Mouse (Mus musculus) liver, embryonic 14.5 days (tissue): Measurements from ENCODE around the gene Spata31d1b. TPM values are rescaled to one million over a fixed set of nuclear protein-coding genes. Genes with fewer than 3 reads are reported as not detected.
A peak's percentile ranks its signal among the peaks of the same experiment; 100 is the strongest.
"Not testable (repeated sequence)": the region's sequence is repeated elsewhere in the genome, so short reads cannot be mapped to it uniquely, and the experiment has no call there.

ENCODE experiments used
- ATAC-seq: fragments of 200-750 bp; cut with Nextera tagmentation; 2 replicates; pipeline ENCODE4 v1.8.0; 2017; ENCODE audit warnings: moderate number of reproducible peaks, mild to moderate bottlenecking, moderate library complexity; ENCODE audit not compliant: insufficient read depth
- DNase-seq, 3 experiments: peaks; one replicate each; pipeline ENCODE4 v3.0.0-alpha.2; 2012 to 2013; ENCODE audit warnings: low read depth in 3 of 3, low spot score in 3 of 3
- H3K27ac ChIP-seq: fragments of 300-500 bp; sonication (generic); 2 replicates; pipeline ENCODE4 v1.5.1; 2014; ENCODE audit warnings: moderate library complexity, mild to moderate bottlenecking, control low read depth, inconsistent platforms
- H3K27me3 ChIP-seq: fragments of 300-500 bp; sonication (generic); 2 replicates; pipeline ENCODE4 v1.6.1; 2014; ENCODE audit warnings: mild to moderate bottlenecking, low read length, moderate library complexity; ENCODE audit not compliant: control insufficient read depth, insufficient read depth
- H3K36me3 ChIP-seq: fragments of 300-500 bp; sonication (generic); replicated peaks from 2 replicates; pipeline ENCODE4 v1.6.1; 2014; ENCODE audit warnings: low read depth; ENCODE audit not compliant: control insufficient read depth, insufficient read depth
- H3K4me1 ChIP-seq, 2 experiments: fragments of 200-500 bp in 1 of 2; fragments of 300-500 bp in 1 of 2; sonication (generic) in 1 of 2; replicated peaks; 2 replicates each; pipeline ENCODE4 v1.6.1; 2012 to 2014; ENCODE audit warnings: antibody characterized with exemption in 1 of 2, inconsistent platforms in 1 of 2, low read length in 1 of 2; ENCODE audit not compliant: control insufficient read depth in 2 of 2, insufficient read depth in 2 of 2
- H3K4me2 ChIP-seq: fragments of 300-500 bp; sonication (generic); 2 replicates; pipeline ENCODE4 v1.6.1; 2014; ENCODE audit warnings: low read depth, mild to moderate bottlenecking, control low read depth, moderate library complexity
- H3K4me3 ChIP-seq, 2 experiments: fragments of 200-500 bp in 1 of 2; fragments of 300-500 bp in 1 of 2; sonication (generic) in 1 of 2; 2 replicates each; pipeline ENCODE4 v1.5.1; 2012 to 2014; ENCODE audit warnings: low read depth in 2 of 2, low read length in 2 of 2, mild to moderate bottlenecking in 2 of 2, control low read depth in 1 of 2, inconsistent platforms in 1 of 2, moderate library complexity in 1 of 2; ENCODE audit not compliant: insufficient read depth in 1 of 2
- H3K9ac ChIP-seq: fragments of 300-500 bp; sonication (generic); replicated peaks from 2 replicates; pipeline ENCODE4 v1.6.1; 2014; ENCODE audit warnings: mild to moderate bottlenecking, control low read depth, moderate library complexity
- H3K9me3 ChIP-seq: fragments of 300-500 bp; sonication (generic); 2 replicates; pipeline ENCODE4 v1.6.1; 2016; ENCODE audit warnings: low read length, mixed read lengths; ENCODE audit not compliant: control insufficient read depth
- CTCF ChIP-seq: IDR thresholded peaks from 2 replicates; pipeline ENCODE4 v1.5.1; 2016; ENCODE audit warnings: antibody characterized with exemption, low read depth, control low read depth
- EP300 ChIP-seq: IDR thresholded peaks from 2 replicates; pipeline ENCODE4 v1.6.1; 2016; ENCODE audit warnings: antibody characterized with exemption, low read depth
- WGBS: fragments of 180-500 bp; shearing (Covaris S2); extraction: QIAGEN DNeasy Blood & Tissue Kit; methylation state at CpG from one replicate; pipeline ENCODE4 v1.1.7; 2014; ENCODE audit not compliant: insufficient replicate concordance; 5-methylcytosine and 5-hydroxymethylcytosine counted together
- polyA plus RNA-seq, 2 experiments: library from polyadenylated mRNA; depleted of rRNA in 1 of 2; stranded (reverse) in 1 of 2; unstranded in 1 of 2; fragments of >200 nt; fragmentation: Nextera tagmentation in 1 of 2; extraction: Ambion mirVana in 1 of 2; gene quantifications; 2 replicates each; pipeline versions ENCODE4 v1.2.1 to v1.2.3; 2012 to 2014

The Spata31d1b gene
- polyA plus RNA-seq, 2 experiments: not detected

GRCm38 (mm10) chr13:59719475-59719874 lies 7.4 kb downstream of the Spata31d1b start:
- ATAC-seq: peak; percentile 64; the same call in 1 of the 2 replicates
- peaks cover 9 to 31% of the 10 kb centered on the region in 2 experiments; a peak in 3 of 4 replicates for H3K4me1 ChIP-seq
- peak; percentile 13; the same call in 1 of the 2 replicates for TF ChIP-seq EP300
- no peak for TF ChIP-seq CTCF

GRCm38 (mm10) chr13:59722089-59722488 lies 10.0 kb downstream of the Spata31d1b start:
- H3K4me1 ChIP-seq: peaks cover 9 to 18% of the 10 kb centered on the region in 2 experiments; a peak in 3 of 4 replicates
- 31% methylated on average over 1 of the region's 1 CpGs for WGBS
- H3K36me3 ChIP-seq, H3K27me3 ChIP-seq, H3K9ac ChIP-seq, H3K9me3 ChIP-seq, H3K4me3 ChIP-seq, H3K4me2 ChIP-seq, H3K27ac ChIP-seq, DNase-seq: not testable (repeated sequence)
- ATAC-seq: peak; percentile 52; the same call in 1 of the 2 replicates
- TF ChIP-seq EP300: peak; percentile 57

More at GRCm38 (mm10) chr13:59719475-59719874, 7.4 kb downstream of the Spata31d1b start:
- Histone ChIP-seq H3K4me3 (no peak overlapping the region), H3K27ac (no peak overlapping the region), H3K4me2 (no peak overlapping the region; the same call in 1 of the 2 replicates), H3K9ac (no peak overlapping the region), H3K36me3 (no peaks in the 10 kb centered on the region), H3K27me3 (no peaks in the 10 kb centered on the region), H3K9me3 (no peaks in the 10 kb centered on the region)
- WGBS: 64% methylated on average over 1 of the region's 1 CpGs
- no peak for DNase-seq

GRCm38 (mm10) chr13:59726139-59726867 lies 14.2 kb downstream of the Spata31d1b start:
- Histone ChIP-seq H3K27ac (no peak overlapping the region), H3K27me3 (peaks cover 5% of the 10 kb centered on the region; the same call in 1 of the 2 replicates), H3K9ac (no peak overlapping the region), H3K9me3 (no peaks in the 10 kb centered on the region), H3K4me2 (no peak overlapping the region), H3K4me3 (no peak overlapping the region), H3K4me1 (peaks cover 11 to 17% of the 10 kb centered on the region in 2 experiments; a peak in 3 of 4 replicates), H3K36me3 (no peaks in the 10 kb centered on the region)
- DNase-seq (no peak), ATAC-seq (no peak)
- TF ChIP-seq EP300: no peak
- no peak for TF ChIP-seq CTCF
- WGBS: 27% methylated on average over 29 of the region's 29 CpGs

GRCm38 (mm10) chr13:59728378-59729093 lies 16.5 kb downstream of the Spata31d1b start:
- no peaks in the 10 kb centered on the region for H3K36me3 ChIP-seq
- H3K4me3 ChIP-seq: no peak overlapping the region
- H3K9ac ChIP-seq: peak overlapping the region; percentile 20; the same call in 1 of the 2 replicates
- 16% methylated on average over 7 of the region's 7 CpGs for WGBS
- H3K4me1 ChIP-seq: peaks cover 12 to 20% of the 10 kb centered on the region in 2 experiments
- H3K4me2 ChIP-seq: no peak overlapping the region
- ATAC-seq (peak; percentile 85), DNase-seq (peak; percentile 66 to 75 (median 67))
- no peak overlapping the region; the same call in 1 of the 2 replicates for H3K27ac ChIP-seq
- no peaks in the 10 kb centered on the region for H3K9me3 ChIP-seq
- peaks cover 5% of the 10 kb centered on the region; the same call in 1 of the 2 replicates for H3K27me3 ChIP-seq
- no peak for TF ChIP-seq EP300
- TF ChIP-seq CTCF: peak; percentile 99

GRCm38 (mm10) chr13:59731652-59732051 lies 19.6 kb downstream of the Spata31d1b start, which contains the start of gene Spata31d1d:
TSS of gene Spata31d1d (minus strand) at chr13:59731752.
- Histone ChIP-seq H3K27me3 (peaks cover 5% of the 10 kb centered on the region; the same call in 1 of the 2 replicates), H3K9ac (no peak within 1 kb of the TSS), H3K36me3 (no peaks in the 10 kb centered on the region), H3K9me3 (no peaks in the 10 kb centered on the region), H3K4me3 (no peak within 1 kb of the TSS), H3K4me1 (peaks cover 34 to 43% of the 10 kb centered on the region in 2 experiments), H3K27ac (peak within 1 kb of the TSS; percentile 28; the same call in 1 of the 2 replicates), H3K4me2 (no peak within 1 kb of the TSS)
- DNase-seq (no peak), ATAC-seq (no peak)
- TF ChIP-seq CTCF: no peak
- no peak for TF ChIP-seq EP300
- 22% methylated on average over 7 of the region's 7 CpGs for WGBS
